Mouse (Mus musculus) mouse trophoblast stem cell (cell line): ENCODE measurements around the gene Fam83g.

Source experiments
- in situ Hi-C, 2 experiments: fragments of 300-500 bp; cut with MseI, MboI; formaldehyde crosslinking; loops; 2 replicates in 1 of 2; 3 replicates in 1 of 2; pipeline ENCODE4 v1.15.1; 2025

The Fam83g gene

GRCm38 (mm10) chr11:61650470-61651265 lies 33.2 kb upstream of the Fam83g start:
- in situ Hi-C loops: no loop called here

DNA sequence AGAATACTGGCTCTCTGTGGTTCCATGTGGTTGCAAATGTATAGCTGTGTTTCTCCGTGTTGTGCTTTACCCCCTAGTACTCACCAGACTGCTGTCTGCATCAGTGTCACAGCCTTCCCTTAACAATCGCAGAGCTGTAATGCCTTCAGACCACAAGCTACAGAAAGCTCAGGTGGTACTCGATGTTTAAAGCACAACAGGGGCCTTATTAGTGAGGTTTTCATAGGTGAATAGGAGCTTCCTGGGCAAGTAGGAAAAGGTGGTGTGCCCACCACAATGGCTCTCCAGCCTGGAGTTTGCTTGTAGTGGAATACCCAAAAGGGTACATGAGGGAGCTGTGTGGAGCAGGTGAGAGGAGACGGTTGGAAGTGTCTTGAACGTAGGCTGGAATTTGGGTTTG lies 31.7 kb upstream of the Fam83g start:
- in situ Hi-C loops: no loop called here

GRCm38 (mm10) chr11:61652686-61653447 lies 31.0 kb upstream of the Fam83g start, which contains the start of gene Grap:
Gene Grap, plus strand, starts transcription at chr11:61653265.
- in situ Hi-C loops: no loop called here

DNA sequence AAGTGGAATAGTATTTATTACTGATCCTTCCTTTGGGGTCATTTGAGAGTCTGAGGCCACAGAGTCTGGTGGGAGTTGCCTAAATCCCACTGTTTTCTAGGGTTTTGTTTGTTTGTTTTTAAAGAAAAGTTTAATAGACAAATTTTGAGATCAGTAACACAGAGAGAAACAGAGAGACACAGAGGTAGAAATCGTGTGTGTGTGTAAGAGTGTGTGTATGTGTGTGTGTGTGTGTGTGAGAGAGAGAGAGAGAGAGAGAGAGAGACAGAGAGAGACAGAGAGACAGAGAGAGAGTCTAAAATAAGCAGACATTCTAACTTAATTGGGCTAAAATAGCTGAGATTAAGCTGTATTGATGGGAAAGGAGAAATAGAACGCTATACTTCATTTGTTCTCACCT lies 30.3 kb upstream of the Fam83g start:
- in situ Hi-C loops: no loop called here

DNA sequence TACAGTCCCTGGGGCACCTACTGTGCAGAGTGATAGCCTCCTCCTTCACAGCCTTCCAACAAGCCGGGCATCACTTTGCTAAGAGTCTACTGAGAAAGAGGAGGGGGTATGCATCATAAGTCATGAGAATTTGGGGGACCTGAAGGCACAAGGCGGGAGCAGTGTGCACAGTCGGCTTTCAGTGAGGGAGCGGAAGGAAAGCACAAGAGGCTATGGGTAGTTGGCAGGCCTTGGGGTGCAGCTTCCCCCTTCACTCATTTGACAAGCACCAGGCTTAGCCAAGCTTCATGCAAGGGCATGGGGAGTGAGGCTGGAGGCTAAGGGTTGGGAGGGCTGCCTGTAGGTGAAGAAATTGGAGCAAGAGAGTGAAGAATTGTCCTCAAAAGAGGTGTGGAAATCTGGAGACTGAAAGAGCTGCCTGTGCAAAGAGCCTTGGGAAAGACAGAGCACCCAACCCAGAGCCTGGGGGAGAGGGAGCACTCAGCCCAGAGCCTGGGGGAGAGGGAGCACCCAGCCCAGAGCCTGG lies 29.0 kb upstream of the Fam83g start:
- in situ Hi-C loops: no loop called here

- in situ Hi-C loops: no loop called here
These were observed 28.2 kb upstream of the Fam83g start for GRCm38 (mm10) chr11:61655649-61656048.

GRCm38 (mm10) chr11:61656148-61656850 lies 27.6 kb upstream of the Fam83g start:
- in situ Hi-C loops: no loop called here

- in situ Hi-C loops: no loop called here
These were observed 26.5 kb upstream of the Fam83g start for GRCm38 (mm10) chr11:61657432-61657831.

- in situ Hi-C loops: no loop called here
These were observed 25.4 kb upstream of the Fam83g start for GRCm38 (mm10) chr11:61658360-61658922.

- in situ Hi-C loops: no loop called here
These were observed 24.7 kb upstream of the Fam83g start for GRCm38 (mm10) chr11:61659011-61659858.

GRCm38 (mm10) chr11:61660001-61660400 lies 23.9 kb upstream of the Fam83g start:
- in situ Hi-C loops: no loop called here

- in situ Hi-C loops: no loop called here
These were observed 23.0 kb upstream of the Fam83g start for GRCm38 (mm10) chr11:61660806-61661392.

GRCm38 (mm10) chr11:61662189-61662588 lies 21.7 kb upstream of the Fam83g start:
- in situ Hi-C loops: no loop called here

GRCm38 (mm10) chr11:61665401-61665800 lies 18.5 kb upstream of the Fam83g start:
- in situ Hi-C loops: loop anchor here in 1 of 2 experiments (5.0 kb wide), 1 partner anchor 52 kb away; no protein-coding TSS in a partner anchor

DNA sequence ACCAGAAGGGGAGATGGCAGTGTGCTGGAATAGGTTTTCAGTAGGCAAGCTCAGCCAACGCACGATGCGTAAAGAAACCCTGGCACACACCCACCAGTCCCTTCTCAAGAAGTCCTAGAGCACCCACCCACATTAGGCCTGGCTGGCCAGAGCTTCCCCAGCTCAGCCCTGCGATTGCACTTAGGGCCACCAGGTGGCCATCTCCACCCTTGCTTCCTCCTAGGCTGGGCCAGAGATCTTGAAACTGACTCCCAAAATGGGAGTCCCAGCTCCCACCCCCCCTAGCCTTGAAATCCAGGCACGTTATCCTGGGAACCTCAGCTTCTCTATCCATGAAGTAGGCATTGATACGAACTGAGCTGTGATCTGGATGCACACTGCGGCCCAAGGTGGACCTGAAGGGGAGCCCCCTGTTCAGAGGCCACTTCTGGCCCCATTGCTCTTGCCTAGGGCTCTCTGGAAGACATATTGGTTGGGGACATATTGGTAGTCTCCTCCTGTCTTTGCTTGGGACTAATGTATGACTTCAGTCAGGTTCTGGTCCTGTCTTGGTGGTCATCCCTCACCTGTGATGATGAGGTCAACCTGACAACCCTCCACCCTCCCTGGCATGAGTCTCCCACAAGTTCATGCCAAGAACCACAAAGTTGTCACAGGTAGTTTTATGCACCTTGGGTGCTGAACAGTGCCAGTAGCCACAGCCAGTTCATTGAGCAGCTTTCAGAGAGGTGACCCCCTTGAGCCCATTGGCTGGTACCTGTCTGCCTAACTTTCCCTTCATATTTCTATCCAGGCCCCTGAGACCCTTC lies 17.7 kb upstream of the Fam83g start:
- in situ Hi-C loops: loop anchor here in 1 of 2 experiments (5.0 kb wide), 1 partner anchor 51 kb away; no protein-coding TSS in a partner anchor

DNA sequence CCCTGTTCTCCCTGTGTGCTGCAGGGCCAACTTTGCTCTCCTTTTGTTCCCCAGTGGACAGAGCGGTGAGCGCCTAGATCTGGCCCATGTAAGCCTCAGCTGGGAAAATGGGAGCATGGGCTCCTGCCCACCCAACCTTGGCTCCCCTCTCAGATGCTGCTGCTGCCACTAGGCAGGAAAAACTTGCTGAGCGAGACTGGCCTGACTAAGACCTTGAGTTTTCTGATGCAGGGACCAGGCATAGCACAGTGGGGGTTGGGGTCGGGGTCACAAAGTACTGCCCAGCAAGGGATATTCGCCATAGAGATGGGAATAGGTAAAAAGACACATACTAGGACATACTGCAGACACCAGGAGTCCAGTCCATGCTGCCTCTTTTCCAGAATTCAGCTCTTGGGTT lies 16.6 kb upstream of the Fam83g start:
- in situ Hi-C loops: loop anchor here in 1 of 2 experiments (5.0 kb wide), 1 partner anchor 50 kb away; no protein-coding TSS in a partner anchor

DNA sequence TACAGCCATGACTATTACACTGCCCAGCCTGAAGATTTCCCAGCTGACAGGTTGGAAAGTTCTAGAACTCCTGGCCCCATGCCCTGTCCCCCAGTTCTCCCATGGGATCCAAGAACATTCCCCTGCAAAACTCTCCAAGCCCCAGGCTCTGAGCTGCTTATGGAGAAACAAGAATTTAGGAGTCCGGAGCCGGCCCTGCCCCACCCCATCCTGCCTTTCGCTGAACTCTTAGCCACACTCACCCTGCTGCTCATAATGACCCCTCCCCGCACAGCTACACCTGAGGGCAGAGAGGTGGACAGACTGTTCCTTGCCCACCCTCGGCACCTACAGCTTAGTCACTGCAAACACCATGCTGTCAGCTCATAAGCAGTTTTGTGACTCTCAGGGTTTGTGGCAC lies 16.1 kb upstream of the Fam83g start:
- in situ Hi-C loops: loop anchor here in 1 of 2 experiments (5.0 kb wide), 1 partner anchor 50 kb away; no protein-coding TSS in a partner anchor

- in situ Hi-C loops: loop anchor here (5.0 kb wide), 1 partner anchor 48 kb away; no protein-coding TSS in a partner anchor
These were observed 14.1 kb upstream of the Fam83g start for GRCm38 (mm10) chr11:61669492-61670490.
